Mouse (Mus musculus) forebrain, embryonic 13.5 days (tissue): ENCODE measurements around the gene Tsc1. TPM values are rescaled to one million over a fixed set of nuclear protein-coding genes. Genes with fewer than 3 reads are reported as not detected.

Experiments used
- ATAC-seq: fragments of 200-750 bp; cut with Nextera tagmentation; 2 replicates; pipeline ENCODE4 v1.8.0; 2017
- H3K27ac ChIP-seq: fragments of 300-500 bp; sonication (generic); 2 replicates; pipeline ENCODE4 v1.5.1; 2015; ENCODE audit warnings: inconsistent platforms, mild to moderate bottlenecking, moderate library complexity
- H3K27me3 ChIP-seq: fragments of 300-500 bp; sonication (generic); 2 replicates; pipeline ENCODE4 v1.6.1; 2015; ENCODE audit warnings: mild to moderate bottlenecking, inconsistent platforms
- H3K36me3 ChIP-seq: fragments of 300-500 bp; sonication (generic); 2 replicates; pipeline ENCODE4 v1.6.1; 2015; ENCODE audit warnings: mild to moderate bottlenecking, inconsistent platforms; ENCODE audit not compliant: poor library complexity, severe bottlenecking
- H3K4me1 ChIP-seq: fragments of 300-500 bp; sonication (generic); 2 replicates; pipeline ENCODE4 v1.6.1; 2015; ENCODE audit warnings: inconsistent platforms
- H3K4me2 ChIP-seq: fragments of 300-500 bp; sonication (generic); 2 replicates; pipeline ENCODE4 v1.6.1; 2015; ENCODE audit warnings: inconsistent platforms, mild to moderate bottlenecking, moderate library complexity
- H3K4me3 ChIP-seq: fragments of 300-500 bp; sonication (generic); 2 replicates; pipeline ENCODE4 v1.5.1; 2015; ENCODE audit warnings: mild to moderate bottlenecking, inconsistent platforms
- H3K9ac ChIP-seq: fragments of 300-500 bp; sonication (generic); 2 replicates; pipeline ENCODE4 v1.6.1; 2015; ENCODE audit warnings: mild to moderate bottlenecking, inconsistent platforms
- H3K9me3 ChIP-seq: fragments of 300-500 bp; sonication (generic); replicated peaks from 2 replicates; pipeline ENCODE4 v1.6.1; 2016; ENCODE audit warnings: inconsistent platforms
- WGBS: fragments of 180-500 bp; shearing (Covaris S2); methylation state at CpG from one replicate; pipeline ENCODE4 v1.1.7; 2015; 5-methylcytosine and 5-hydroxymethylcytosine counted together
- polyA plus RNA-seq: library from polyadenylated mRNA; unstranded; fragments of >200 nt; fragmentation: Nextera tagmentation; extraction: Ambion mirVana; gene quantifications from 2 replicates; pipeline ENCODE4 v1.2.1, GENCODE M21; 2015

The Tsc1 gene
- polyA plus RNA-seq, 1 experiment from 2014 or later: 29.0 TPM

DNA sequence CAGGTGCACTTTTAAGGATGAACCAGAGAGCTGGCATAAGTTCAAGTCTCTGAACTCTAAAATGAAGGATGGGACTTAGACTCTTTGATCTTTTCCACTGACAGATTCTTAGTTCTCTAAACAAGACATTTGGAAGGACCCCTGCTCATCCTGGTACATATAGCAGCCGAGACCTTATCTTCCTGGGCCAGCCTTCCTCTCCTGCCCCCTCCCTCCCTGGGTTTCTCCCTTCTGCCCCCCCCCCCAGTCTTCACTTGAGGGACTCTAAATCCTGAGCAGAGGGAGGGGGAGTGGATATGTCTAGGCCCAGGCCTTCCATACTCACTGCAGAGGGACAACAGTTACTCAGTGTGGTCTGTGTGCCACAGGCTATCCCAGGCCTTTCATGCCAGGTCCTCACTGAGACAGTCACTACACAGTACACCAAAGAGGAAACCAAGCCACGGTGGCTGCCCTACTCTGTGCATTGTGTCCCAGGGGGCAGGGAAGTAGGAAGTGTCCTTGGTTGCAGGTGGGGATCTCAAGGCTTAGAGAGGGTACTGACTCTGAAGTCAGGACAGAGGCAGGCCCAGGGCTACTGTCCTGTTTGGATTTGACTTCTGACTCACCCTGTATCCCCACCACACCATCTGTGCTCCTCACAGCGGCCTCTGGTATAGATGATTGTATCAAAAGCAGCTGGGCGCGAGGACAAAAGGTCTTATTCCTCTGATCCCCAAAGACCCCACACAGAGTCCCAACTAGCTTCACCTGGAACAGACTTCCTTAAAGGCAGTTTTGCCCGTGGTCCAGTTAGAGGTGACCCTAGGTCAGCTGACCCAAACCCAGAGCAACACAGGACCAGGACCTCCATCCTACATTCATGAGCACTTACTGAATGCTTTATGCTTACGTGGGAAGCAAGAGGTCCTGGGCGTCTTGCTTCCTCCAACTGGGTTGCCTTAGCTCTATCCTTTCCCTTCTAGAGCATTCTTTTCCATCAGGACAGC, 23.2 kb upstream of the Tsc1 start:
- H3K4me2 ChIP-seq: no peak overlapping the region
- H3K27me3 ChIP-seq: peaks cover 25% of the 10 kb centered on the region
- WGBS: 76% methylated on average over 8 of the region's 8 CpGs
- peaks cover 4% of the 10 kb centered on the region; the same call in 1 of the 2 replicates for H3K4me1 ChIP-seq
- H3K4me3 ChIP-seq: no peak overlapping the region
- H3K9ac ChIP-seq: no peak overlapping the region
- no peaks in the 10 kb centered on the region for H3K9me3 ChIP-seq
- H3K27ac ChIP-seq: no peak overlapping the region
- ATAC-seq: no peak
- no peaks in the 10 kb centered on the region for H3K36me3 ChIP-seq

DNA sequence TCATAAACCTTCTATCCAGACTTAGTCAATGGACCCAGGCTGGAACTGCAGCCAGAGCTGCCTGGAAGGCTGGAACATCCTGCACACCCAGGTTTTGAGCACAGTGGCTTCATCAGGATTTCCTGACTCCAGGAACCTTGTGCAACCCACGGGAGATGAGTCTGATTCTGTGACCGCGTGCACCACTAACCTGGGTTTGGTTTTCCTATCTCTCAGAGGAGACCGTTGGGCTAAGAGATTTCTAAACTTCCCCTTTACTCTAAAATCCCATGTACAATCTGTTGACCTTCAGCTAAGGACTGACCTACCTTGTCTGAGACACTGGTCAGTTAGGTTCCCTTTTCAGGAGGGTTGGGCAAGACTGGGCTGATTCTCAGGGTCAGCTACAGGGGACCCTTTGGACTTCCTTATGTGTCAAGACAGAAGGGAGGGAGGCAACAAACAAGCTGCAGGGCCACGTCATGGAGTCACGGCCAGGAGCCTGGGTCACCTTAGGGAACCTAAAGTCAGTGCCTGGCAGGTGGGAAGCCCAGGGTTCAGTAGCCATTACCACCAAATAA, 22.2 kb upstream of the Tsc1 start:
- Histone ChIP-seq H3K4me2 (no peak overlapping the region), H3K9me3 (no peaks in the 10 kb centered on the region), H3K27ac (no peak overlapping the region), H3K9ac (no peak overlapping the region), H3K4me3 (no peak overlapping the region), H3K27me3 (peaks cover 27% of the 10 kb centered on the region), H3K36me3 (no peaks in the 10 kb centered on the region), H3K4me1 (peaks cover 4% of the 10 kb centered on the region; the same call in 1 of the 2 replicates)
- no peak for ATAC-seq
- WGBS: 86% methylated on average over 6 of the region's 6 CpGs

DNA sequence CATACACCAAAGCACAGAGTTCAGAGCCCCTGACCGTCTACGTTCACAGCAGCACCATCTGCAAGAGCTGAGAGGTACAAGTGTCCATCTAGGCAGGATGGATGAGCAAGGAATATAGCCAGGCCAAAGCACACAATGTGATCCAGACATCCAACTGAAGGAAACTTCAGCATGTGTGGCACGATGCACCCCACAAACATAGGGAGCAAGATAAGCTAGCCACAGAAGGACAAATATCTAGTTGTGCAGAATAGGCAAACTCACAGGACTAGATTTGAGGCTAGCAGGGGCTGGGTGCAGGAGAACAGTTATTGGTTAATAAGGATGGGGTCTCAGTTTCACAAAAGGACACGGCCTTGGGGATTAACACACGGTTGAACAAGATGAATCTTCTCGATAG, 21.7 kb upstream of the Tsc1 start:
- Histone ChIP-seq H3K9me3 (no peaks in the 10 kb centered on the region), H3K27ac (no peak overlapping the region), H3K4me1 (peaks cover 4% of the 10 kb centered on the region; the same call in 1 of the 2 replicates), H3K4me2 (no peak overlapping the region), H3K4me3 (no peak overlapping the region), H3K9ac (no peak overlapping the region), H3K27me3 (peaks cover 27% of the 10 kb centered on the region), H3K36me3 (no peaks in the 10 kb centered on the region)
- no peak for ATAC-seq
- 86% methylated on average over 6 of the region's 6 CpGs for whole genome bisulfite sequencing

DNA sequence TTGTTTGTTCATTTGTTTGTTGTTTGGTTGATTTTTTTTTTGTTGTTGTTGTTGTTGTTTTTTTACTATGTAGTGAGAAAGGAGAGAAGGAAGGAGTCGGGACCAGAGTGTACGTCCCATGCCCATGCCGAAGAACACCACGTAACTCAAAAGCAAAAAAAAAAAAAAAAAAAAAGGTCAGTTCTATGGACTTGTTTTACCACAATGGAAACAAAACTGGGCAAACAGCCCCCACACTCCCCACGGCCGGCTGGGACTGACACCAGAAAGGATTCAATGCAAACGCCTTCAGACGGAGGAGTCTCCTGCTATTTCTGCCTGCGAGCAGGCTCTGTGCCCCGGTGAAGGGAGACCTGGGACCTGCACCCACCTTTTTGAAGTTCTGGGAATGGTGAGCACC, 20.5 kb upstream of the Tsc1 start:
- H3K27ac ChIP-seq: no peak overlapping the region
- H3K27me3 ChIP-seq: peaks cover 27% of the 10 kb centered on the region
- no peak overlapping the region for H3K4me2 ChIP-seq
- no peak overlapping the region for H3K4me3 ChIP-seq
- no peak for ATAC-seq
- WGBS: 63% methylated on average over 10 of the region's 10 CpGs
- H3K9me3 ChIP-seq: no peaks in the 10 kb centered on the region
- H3K4me1 ChIP-seq: peaks cover 4% of the 10 kb centered on the region; the same call in 1 of the 2 replicates
- H3K36me3 ChIP-seq: no peaks in the 10 kb centered on the region
- no peak overlapping the region for H3K9ac ChIP-seq

DNA sequence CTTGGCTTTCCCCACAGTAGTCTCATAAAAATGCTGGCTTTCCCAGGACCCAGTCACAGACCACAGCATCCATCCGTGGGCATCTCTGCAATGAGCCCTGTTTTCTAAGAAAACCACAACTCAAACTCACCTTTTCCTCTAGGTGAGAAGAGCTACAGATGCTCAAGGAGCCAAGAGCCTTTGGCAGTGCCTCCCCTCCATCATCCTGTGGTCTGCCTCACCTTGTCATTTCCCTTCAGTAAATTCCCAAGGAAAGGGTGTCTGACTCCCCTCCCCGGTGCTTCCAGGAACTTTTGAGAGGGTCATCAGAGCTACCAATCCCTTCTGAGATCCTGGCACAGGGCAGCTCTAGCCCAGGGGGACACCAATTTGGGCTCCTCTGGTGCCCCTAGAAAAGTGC, 19.9 kb upstream of the Tsc1 start:
- H3K27ac ChIP-seq: no peak overlapping the region
- no peaks in the 10 kb centered on the region for H3K36me3 ChIP-seq
- H3K9ac ChIP-seq: no peak overlapping the region
- peaks cover 4% of the 10 kb centered on the region; the same call in 1 of the 2 replicates for H3K4me1 ChIP-seq
- no peak overlapping the region for H3K4me2 ChIP-seq
- peaks cover 27% of the 10 kb centered on the region for H3K27me3 ChIP-seq
- no peak for ATAC-seq
- 11% methylated on average over 2 of the region's 2 CpGs for WGBS
- no peak overlapping the region for H3K4me3 ChIP-seq
- H3K9me3 ChIP-seq: no peaks in the 10 kb centered on the region

DNA sequence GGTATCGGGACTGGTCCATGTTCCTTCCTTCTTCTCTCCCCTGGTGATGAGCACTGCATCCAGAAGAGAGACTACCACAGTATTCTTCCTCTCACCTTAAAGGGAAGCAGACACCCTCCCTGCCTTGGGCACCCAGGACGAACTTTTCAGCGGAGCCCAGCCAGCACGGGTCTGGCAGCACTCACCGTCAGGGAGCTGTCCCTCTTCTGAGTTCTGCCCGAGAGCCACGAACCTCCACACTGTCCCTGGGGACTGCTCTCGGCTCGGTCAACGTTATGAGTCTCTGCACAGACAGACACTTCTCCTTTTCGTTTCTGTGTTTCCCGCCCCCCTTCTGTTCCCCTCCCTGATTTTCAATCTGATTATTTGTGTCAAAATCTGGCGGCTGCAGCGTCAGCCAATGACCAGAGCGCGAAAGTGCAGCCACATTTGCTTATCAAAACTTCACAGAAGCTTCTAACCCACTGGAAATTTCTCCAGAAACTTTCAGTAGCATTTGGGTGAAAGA, 19.3 kb upstream of the Tsc1 start, which contains the start of gene Gfi1b:
Gfi1b (minus strand) TSS at position 319 of the 508 bp plus-strand sequence.
- H3K9me3 ChIP-seq: no peaks in the 10 kb centered on the region
- H3K27me3 ChIP-seq: peaks cover 27% of the 10 kb centered on the region
- no peak within 1 kb of the TSS for H3K4me3 ChIP-seq
- no peak for ATAC-seq
- H3K4me1 ChIP-seq: peaks cover 4% of the 10 kb centered on the region; the same call in 1 of the 2 replicates
- no peaks in the 10 kb centered on the region for H3K36me3 ChIP-seq
- no peak within 1 kb of the TSS for H3K4me2 ChIP-seq
- no peak within 1 kb of the TSS for H3K27ac ChIP-seq
- WGBS: 6% methylated on average over 16 of the region's 16 CpGs
- no peak within 1 kb of the TSS for H3K9ac ChIP-seq

DNA sequence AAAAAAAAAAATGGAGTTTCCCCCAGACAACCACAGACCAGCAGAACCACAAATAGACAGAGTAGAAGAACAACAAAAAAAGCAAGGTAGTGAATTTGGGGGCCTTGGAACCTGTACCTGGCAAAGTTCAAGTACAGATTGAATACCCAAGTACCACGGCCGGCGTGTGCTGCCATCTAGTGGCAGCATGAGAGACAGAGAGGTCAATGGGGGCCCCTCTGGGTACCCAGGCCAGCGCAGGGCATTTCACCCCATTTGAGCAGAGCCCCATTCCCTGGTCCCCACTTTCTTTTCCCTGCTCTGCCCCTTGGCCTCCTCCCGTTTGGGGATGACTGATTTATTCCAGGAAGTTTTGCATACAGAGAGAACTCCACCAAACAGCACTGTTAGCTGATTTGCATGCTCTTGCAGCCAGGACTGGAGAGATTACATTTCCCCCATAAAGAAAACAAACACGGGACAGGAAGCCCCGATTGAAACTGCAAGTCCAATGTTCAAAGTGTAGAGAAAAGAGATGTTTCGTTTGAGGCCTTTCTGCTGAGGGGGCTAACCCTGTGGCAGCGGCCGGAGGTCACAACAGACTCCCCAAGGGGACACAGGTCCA, 18.4 kb upstream of the Tsc1 start:
- no peak for ATAC-seq
- Histone ChIP-seq H3K4me3 (no peak overlapping the region), H3K4me1 (peaks cover 4% of the 10 kb centered on the region; the same call in 1 of the 2 replicates), H3K27me3 (peaks cover 27% of the 10 kb centered on the region), H3K9me3 (no peaks in the 10 kb centered on the region), H3K36me3 (no peaks in the 10 kb centered on the region), H3K4me2 (no peak overlapping the region), H3K27ac (no peak overlapping the region), H3K9ac (no peak overlapping the region)
- 24% methylated on average over 10 of the region's 10 CpGs for WGBS

DNA sequence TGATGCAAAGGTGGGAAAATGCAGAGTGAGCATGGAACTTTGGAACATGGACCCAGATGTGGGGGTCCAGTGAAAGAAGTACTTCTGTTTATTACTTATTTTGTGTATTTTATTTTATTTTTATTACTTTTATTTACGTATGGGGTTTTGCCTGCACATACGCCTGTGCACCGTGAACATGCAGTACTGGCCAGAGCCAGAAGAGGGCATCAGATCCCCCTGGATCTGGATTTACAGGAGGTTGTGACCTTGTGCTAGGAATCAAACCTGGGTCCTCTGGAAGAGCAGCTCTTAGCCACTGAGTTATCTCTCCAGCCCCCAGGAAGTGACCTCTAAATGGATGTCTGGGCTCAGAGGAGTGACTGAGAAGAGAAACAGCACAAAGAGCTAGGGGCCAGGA, 16.2 kb upstream of the Tsc1 start:
- no peak overlapping the region for H3K27ac ChIP-seq
- H3K9ac ChIP-seq: no peak overlapping the region
- WGBS: 92% methylated on average over 3 of the region's 3 CpGs
- peaks cover 27% of the 10 kb centered on the region for H3K27me3 ChIP-seq
- ATAC-seq: no peak
- H3K36me3 ChIP-seq: no peaks in the 10 kb centered on the region
- no peaks in the 10 kb centered on the region for H3K9me3 ChIP-seq
- no peak overlapping the region for H3K4me3 ChIP-seq
- H3K4me2 ChIP-seq: no peak overlapping the region
- H3K4me1 ChIP-seq: no peaks in the 10 kb centered on the region

DNA sequence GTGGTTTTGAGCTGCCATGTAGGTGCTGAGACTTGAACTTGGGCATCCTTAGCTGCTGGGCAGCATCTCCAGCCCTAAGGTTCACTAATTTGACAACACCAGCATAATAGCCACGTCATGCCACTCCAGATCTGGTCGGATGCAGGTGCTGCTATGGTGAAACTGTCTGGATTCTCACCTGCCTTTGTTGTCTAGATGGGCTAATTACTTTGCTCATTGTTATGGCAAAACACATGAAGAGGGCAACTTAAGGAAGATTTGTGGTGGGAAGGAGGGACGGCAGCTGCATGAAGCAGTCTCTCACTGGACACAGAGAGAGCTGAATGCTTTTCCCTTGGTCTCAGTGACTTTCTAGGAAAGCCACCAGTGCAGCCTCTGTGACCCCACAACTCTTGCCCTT, 15.0 kb upstream of the Tsc1 start:
- WGBS: 71% methylated on average over 3 of the region's 3 CpGs
- H3K4me3 ChIP-seq: no peak overlapping the region
- H3K4me1 ChIP-seq: no peaks in the 10 kb centered on the region
- peaks cover 20% of the 10 kb centered on the region for H3K27me3 ChIP-seq
- H3K4me2 ChIP-seq: no peak overlapping the region
- H3K9me3 ChIP-seq: no peaks in the 10 kb centered on the region
- no peak overlapping the region for H3K9ac ChIP-seq
- no peak overlapping the region for H3K27ac ChIP-seq
- ATAC-seq: no peak
- no peaks in the 10 kb centered on the region for H3K36me3 ChIP-seq

DNA sequence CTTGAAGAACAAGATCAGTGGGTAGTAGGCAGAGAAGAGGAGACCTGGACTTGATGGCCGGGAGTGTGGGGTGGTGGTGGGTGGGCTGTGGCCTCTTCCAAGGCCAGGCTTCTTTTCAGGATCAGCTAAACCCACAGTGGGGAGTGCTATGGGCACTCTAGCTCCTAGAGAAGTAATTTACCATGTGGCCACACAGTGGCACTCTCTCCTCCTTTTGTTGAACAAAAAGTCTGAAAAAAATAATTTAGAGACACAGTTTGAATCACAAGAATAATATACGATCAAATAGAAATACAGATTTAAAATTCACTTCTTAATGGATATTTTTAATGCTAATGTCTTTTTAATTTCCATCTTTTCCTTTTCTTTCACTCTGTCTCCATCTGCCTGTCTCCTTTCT, 13.0 kb upstream of the Tsc1 start:
- no peak overlapping the region for H3K9ac ChIP-seq
- no peak for ATAC-seq
- WGBS: 54% methylated on average over 2 of the region's 2 CpGs
- H3K27me3 ChIP-seq: 0 out of 2 replicates have a peak, but pooled peaks cover 6% of the 10 kb centered on the region
- no peaks in the 10 kb centered on the region for H3K36me3 ChIP-seq
- H3K4me2 ChIP-seq: no peak overlapping the region
- no peak overlapping the region for H3K4me3 ChIP-seq
- H3K4me1 ChIP-seq: no peaks in the 10 kb centered on the region
- H3K27ac ChIP-seq: no peak overlapping the region
- H3K9me3 ChIP-seq: no peaks in the 10 kb centered on the region

DNA sequence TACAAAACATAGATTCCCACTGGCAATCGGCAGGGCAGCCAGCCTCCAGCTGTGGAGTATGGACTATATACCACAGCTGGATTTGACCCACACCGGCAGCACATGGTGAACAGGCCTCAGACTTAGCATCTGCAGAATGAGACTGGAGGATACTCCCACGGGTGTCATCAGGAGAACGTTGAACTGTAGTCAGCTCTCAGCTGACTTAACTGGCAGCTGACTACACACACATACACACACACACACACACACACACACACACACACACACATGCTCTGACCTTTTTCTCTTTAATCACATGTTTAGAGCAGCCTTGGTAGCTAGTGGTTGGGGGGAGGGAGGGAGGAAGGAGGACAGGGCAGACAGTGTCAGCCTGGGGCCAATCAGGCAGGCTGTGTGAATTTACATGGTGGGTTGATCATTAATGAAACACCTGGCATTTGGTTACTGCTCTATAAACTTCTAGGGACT, 11.1 kb upstream of the Tsc1 start:
- Histone ChIP-seq H3K4me1 (no peaks in the 10 kb centered on the region), H3K9ac (no peak overlapping the region), H3K4me3 (no peak overlapping the region), H3K27me3 (0 out of 2 replicates have a peak, but pooled peaks cover 6% of the 10 kb centered on the region), H3K36me3 (no peaks in the 10 kb centered on the region), H3K4me2 (no peak overlapping the region), H3K27ac (no peak overlapping the region), H3K9me3 (no peaks in the 10 kb centered on the region)
- WGBS: 73% methylated on average over 4 of the region's 4 CpGs
- ATAC-seq: no peak

DNA sequence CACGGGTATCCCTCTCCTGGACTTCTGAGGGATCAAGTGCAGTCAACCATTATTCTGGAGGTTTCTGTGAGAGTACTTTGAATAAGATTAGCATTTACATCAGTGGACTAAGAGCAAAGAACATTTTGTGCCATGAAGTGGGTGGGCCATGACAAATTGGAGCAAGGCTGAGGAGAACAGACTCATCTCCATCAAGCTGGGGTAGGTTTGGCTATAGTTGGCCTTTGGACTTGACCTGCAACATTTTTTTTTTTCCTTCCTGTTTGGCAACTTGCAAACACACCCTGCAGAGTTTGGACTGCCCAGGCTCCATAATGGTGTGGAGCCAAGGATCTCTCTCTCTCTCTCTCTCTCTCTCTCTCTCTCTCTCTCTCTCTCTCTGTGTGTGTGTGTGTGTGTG, 8.4 kb upstream of the Tsc1 start:
- no peak overlapping the region for H3K4me2 ChIP-seq
- H3K9ac ChIP-seq: no peak overlapping the region
- no peak overlapping the region for H3K27ac ChIP-seq
- H3K4me3 ChIP-seq: no peak overlapping the region
- no peaks in the 10 kb centered on the region for H3K9me3 ChIP-seq
- 64% methylated on average over 1 of the region's 1 CpGs for WGBS
- H3K4me1 ChIP-seq: no peaks in the 10 kb centered on the region
- ATAC-seq: no peak
- H3K36me3 ChIP-seq: no peaks in the 10 kb centered on the region
- H3K27me3 ChIP-seq: 0 out of 2 replicates have a peak, but pooled peaks cover 6% of the 10 kb centered on the region
